Mouse (Mus musculus) spleen, postnatal 10 days (tissue): Measurements from ENCODE around the gene Sv2b.
"Not testable (repeated sequence)": the region's sequence is repeated elsewhere in the genome, so short reads cannot be mapped to it uniquely, and the experiment has no call there.

ENCODE experiments used
- DNase-seq, 2 experiments: peaks; one replicate each; pipeline ENCODE4 v3.0.0; 2021 to 2022; ENCODE audit warnings: low spot score in 2 of 2

Sv2b gene

DNA sequence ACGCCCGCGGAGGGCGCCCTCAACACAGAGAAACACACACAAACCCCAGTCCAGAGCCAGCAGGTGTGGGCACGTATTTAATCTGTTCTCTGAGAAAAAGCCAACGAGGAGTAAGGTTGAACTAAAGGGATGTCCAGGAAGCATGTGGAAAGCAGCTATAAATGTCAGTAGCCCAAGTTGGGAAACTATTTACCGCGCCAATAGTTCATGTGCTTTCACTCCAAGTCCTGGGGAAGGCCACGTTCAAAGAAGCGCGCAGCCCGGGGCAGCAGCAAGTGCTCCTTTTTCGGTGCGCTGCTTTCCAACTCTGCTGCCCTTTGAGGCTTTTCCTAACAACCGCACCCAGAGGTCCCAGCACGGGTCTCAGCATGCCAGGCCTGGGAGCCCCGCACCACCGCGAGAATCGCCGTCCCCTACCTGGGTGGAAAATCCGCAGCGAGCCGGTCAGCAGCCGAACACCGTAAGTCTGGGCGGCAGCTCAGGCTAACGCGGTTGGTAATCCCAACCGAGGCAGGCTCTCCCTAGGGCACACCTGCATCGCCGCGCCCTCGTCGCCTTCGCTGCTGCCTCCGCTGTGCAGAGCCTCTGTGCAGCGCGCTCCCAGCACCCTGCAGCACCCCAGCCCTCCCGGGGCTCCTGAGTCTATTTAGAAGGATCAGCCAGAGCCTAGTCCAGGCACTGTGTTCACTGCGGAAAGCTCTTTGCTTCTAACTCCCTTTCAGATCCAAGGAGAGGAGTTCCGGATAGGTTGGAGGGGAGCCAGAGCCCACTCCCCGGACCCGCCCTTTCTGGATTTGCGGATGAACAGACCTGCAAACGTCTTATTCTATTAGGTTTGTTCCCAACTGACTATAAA, at the start of gene Sv2b:
Sv2b (minus strand) TSS at position 806 of the 856 bp plus-strand sequence.
- peak in 1 of 2 experiments; percentile 16 for DNase-seq

GRCm38 (mm10) chr7:75358284-75358851, 49.3 kb upstream of the Sv2b start:
- DNase-seq: no peak

DNA sequence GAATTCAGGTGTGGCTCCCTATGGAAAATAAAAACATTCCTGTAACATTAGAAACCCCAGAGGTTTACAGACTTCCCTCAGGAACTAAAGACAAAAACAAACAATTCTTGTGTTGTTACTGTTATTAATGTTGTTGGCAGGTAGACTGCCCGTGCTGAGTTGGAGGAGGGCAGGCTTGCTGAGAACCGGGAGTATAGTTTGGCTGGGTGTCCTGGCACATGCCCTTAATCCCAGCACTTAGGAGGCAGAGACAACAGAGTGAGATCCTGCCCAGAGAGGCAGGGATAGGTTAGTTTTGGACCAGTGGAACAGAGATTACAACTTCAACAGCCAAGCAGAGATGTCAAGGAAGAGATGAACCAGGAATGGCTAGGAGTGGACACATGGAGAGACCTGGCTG, 46.5 kb upstream of the Sv2b start:
- no peak for DNase-seq

DNA sequence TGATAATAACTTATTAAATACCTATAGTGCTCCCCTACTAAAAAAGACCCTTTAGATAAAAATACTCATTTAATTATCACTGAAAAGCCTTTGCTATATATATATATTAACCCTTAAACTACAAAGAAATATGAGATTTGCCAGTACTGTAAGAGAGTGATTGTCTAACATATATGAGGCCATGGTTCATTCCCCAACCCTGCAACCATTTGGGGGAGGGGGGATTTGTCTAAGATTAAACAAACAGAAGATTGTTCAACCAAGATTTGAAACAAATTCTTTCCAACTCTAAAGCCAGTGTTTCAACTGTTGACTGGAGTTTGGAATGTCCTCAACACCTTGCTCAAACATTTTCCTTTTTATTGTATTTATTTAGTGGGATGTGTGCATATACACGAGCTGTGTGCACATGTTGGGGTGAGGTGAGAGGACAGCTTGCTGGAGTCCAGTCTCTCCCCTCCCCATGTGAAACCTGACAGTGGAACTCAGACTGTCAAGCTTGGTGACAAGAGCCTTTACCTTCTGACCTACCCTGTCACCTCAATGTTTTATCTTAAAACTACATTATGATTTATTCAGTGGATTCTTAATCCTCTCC, 43.8 kb upstream of the Sv2b start:
- no peak for DNase-seq

GRCm38 (mm10) chr7:75350172-75350571, 41.1 kb upstream of the Sv2b start:
- no peak for DNase-seq

DNA sequence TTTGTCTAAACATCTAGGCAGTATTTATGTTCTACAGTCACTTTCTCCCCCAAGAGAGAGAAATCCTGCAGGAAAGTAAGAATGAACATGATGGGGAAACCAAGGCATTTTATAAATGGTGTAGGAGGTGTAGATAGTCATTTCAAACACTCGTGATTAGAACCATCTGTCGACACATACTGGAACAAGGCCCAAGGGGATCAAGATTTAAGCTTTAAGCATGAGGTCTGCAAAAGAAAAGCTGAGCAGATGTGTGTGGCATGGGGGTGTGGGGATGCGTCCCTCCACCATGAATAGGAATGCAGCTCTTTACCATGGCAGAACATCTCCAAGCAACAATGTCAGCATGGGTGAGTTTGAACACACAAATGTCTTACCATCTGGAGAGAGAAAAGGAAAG, 23.2 kb upstream of the Sv2b start:
- DNase-seq: no peak

- DNase-seq: no peak
Observed at GRCm38 (mm10) chr7:75329740-75330142, 20.7 kb upstream of the Sv2b start.

GRCm38 (mm10) chr7:75328721-75329362, 19.8 kb upstream of the Sv2b start:
- no peak for DNase-seq

DNA sequence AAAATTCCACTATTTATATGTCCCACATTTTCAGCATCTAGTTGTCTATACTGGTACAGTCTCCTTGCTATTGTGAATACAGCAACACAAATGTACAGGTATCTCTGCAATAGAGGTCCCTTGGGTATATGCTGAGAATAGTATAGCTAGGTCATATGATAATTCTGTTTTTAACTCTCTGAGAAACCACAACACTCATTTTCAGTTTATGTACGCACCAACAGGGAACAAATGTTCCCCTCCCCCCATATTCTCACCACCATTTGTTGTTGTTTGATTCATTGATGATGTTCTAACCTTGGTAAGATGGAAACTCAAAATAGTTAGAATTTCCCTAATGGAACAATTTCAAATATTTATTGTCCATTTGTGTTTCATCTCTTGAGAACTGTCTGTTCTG, 16.2 kb upstream of the Sv2b start:
- no peak for DNase-seq

- not testable (repeated sequence) for DNase-seq
Observed at GRCm38 (mm10) chr7:75322742-75323141, 13.7 kb upstream of the Sv2b start.

DNA sequence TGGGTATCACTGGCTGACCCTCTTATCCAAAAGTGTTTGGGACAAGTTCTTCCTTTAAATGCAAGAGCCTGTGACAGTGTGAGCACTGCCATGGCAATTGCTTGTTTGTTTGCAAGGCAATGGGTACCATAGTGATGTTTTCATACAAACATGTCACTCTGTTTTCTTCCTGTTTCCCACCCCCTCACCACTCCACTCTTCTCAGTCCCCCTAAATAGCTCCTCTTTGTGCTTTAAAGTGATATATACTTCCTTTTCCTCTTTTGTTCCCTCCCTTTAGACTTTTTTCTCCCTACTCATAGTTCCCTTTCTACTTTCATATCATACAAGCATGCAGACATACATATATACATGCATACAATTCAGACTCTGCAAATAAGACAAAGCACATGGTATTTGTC, 10.9 kb upstream of the Sv2b start:
- DNase-seq: no peak

DNA sequence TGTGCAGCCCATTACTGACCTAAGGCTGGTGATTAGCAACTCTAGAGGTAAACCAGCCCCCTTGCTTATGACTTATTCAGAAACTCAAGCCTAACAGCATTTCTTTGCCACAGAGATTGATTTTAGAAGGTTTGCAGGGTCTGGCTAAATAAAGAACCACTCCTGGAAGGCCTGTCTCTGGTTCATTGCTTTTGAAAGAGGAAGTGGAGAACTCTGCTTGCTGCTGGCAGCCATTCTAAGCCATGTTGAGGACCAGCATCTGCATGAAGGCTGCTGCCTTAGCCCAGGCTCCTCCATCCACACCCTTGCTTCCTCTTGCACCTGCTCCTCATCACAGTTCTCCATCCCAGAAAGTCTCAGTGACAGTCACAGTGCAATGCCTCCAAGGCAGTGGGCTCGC, 9.3 kb upstream of the Sv2b start:
- peak in 1 of 2 experiments; percentile 26 for DNase-seq

DNA sequence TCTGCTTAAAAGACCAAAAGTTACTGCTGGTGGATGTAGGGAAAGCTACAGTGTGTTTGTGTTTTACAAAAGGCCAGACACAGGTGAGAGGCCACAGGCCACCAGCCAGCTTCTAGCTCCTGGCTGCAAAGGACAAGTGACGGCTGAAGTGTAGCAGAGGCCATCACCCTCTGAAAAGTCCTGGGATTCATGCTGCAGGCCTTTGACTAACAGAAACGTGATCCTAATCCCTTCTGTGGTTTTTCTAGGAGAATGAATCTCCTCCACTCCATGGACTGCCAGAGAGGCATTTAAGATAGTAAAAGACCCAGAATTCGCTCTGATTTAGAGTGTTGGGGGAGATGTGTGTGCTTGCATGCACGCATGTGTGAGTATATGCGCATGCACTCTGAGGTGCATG, 5.8 kb upstream of the Sv2b start:
- no peak for DNase-seq

DNA sequence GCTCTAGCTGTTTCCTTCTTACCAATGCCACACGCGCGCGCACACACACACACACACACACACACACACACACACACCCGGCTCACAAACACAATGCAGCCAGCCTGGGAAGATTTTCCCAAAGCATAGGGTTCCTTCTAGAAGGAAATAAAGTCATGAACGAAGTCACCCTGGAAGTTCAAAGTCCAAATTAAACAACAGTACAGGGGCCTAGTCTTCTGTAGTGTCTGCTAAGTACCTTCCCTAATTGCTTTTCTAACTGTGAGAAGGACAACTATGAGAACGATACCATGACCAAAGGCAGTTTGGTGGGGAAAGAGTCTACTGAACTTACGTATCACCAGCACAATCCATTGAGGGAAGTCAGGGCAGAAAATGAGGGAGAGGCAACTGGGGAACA, 508 bp upstream of the Sv2b start:
- DNase-seq: no peak

GRCm38 (mm10) chr7:75308140-75308456, 964 bp downstream of the Sv2b start:
- no peak for DNase-seq

DNA sequence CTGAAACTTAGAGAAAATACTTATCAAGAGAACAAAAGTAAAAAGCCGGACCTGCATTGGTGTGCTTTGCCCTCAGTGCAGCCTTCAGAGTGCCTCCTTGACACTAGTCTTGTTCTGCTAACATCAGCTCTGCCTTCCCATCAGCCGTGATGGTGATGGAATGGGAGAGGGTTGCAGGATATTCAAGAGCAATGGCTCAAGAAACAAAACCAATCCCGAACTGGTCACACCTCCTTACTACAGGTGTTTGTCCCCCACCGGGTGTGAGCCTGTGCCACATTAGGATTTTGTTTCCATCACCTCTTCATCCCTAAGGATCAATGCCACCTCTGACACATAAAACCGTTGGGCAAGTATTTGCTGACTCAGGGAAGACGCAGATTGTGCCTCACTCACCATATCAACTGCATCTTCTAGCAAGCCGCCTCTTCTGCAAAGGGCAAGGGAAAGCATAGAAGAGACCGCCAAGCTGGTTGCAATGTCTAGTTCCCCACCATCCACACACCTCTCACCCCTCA, 1.4 kb downstream of the Sv2b start:
- no peak for DNase-seq

DNA sequence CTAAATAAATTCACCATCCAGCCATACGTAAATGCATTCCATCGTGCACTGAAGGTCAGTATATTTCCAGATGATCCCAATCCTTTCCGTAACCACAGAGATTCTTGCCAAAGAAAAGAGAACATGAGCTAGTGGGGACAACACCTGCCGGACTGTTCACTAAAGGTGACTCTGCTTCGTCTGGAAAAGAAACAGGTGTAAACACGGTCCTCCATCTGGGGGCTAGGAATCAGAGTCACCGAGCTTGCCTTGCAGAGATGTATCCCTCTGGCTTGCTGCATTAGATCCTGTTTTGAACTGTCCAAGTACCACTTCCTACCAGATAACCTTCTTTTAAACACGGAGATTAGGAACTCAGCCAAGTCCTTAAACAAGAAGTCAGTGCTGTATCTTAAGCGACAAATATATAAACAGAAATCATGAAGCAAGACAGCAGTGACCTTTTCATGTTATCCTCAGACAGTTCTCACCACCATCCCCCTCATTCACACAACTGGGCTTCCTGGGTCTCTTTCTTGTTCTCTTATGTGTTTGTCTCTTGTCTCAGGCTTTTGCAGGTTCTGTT, 3.1 kb downstream of the Sv2b start:
- no peak for DNase-seq

DNA sequence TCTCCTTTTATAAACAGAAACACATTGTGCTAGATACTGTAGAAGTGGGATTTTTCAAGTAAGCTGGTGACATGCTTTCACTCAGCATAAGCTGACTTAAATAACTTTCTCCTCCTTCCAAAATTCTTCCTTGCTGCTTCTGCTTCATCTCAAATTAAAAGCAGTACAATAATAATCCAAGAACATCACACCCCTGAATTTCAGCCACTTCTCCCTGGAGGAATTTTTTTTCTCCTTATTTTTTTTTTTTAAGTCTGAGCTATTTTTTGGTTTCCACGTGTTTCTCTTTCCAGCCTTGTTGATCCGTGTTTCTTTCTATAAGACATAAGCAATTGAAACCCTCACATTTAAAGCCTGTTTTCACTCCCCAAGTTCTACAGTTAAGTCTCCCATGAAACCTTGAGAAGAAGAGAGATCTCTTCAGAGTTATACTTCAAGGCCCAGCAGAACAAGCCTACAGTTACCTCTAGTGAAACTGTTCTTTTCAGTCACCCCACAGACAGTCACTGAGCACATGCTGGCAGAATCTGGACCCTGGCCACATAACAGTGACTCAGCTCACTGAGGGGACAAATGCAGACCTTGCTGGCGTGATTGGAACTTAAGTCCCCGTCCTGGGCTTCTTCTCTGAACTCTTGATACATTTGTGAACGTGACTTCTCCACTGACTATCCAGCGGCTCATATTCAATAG, 6.4 kb downstream of the Sv2b start:
- DNase-seq: no peak

DNA sequence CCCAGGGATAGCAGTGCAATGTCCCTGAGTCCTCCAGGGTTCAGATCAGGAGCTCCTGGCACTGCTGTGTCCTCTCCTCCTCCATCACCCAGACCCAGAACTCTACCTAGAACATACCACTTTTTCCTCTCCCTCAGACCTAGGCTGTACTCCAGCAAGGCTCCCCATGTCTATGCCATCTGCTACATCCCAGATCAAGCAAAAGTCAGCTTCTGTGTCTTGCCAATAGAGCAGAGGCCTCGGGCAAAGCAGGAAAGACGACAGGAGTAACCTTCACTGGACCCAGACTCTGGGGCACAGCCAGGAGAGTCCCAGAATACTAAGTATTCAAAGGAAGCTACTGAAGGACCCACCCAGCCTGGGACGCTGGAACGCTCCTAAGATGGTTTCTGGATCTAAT, 9.8 kb downstream of the Sv2b start:
- DNase-seq: no peak

DNA sequence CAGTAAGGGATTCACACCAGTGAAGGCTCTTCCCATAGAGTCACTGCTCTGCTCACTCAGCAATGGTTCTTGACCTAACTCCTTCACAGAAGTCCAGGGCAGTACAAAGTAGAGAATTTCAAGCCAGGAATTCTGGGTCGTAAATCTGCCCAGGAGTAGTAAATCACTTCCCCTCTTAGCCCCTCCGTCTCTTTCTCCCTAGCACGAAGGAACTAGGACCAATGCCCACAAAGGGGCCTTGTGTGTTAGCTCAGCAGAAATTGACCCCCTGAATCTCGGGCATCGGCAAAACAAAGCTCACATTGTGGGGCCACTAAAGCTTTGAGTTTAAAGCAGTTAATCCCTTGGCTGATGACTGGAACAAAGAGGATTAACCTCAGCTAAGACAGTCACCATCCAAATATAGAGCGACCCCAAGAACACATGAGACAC, 12.4 kb downstream of the Sv2b start:
- DNase-seq: no peak

GRCm38 (mm10) chr7:75295228-75295865, 13.7 kb downstream of the Sv2b start:
- DNase-seq: no peak
